Mouse (Mus musculus): ENCODE results near the gene Olfr115.

The Olfr115 gene

GRCm38 (mm10) chr17:37627009-37627408 is at the start of gene Olfr115, which contains the start of gene Olfr116:
Gene Olfr115, minus strand, starts transcription at chr17:37627109.
Gene Olfr116, minus strand, starts transcription at chr17:37627199.
- no peak for DNase-seq

- no peak for DNase-seq
Observed at GRCm38 (mm10) chr17:37666688-37667087, 39.8 kb upstream of the Olfr115 start, which contains the start of gene Olfr118. Gene Olfr118, plus strand, starts transcription at chr17:37666988.

- no peak for DNase-seq
Observed at GRCm38 (mm10) chr17:37663682-37664081, 36.8 kb upstream of the Olfr115 start, which contains the start of gene Olfr117. Gene Olfr117, minus strand, starts transcription at chr17:37663782.

- no peak for DNase-seq
Observed at GRCm38 (mm10) chr17:37592643-37593042, 34.3 kb downstream of the Olfr115 start, which contains the start of gene Olfr114. Gene Olfr114, minus strand, starts transcription at chr17:37592743.

GRCm38 (mm10) chr17:37577563-37577962 is 49.3 kb downstream of the Olfr115 start, which contains the start of gene Olfr113:
Gene Olfr113, minus strand, starts transcription at chr17:37577663.
- DNase-seq = no peak

- DNase-seq = no peak
Observed at GRCm38 (mm10) chr17:37569351-37569750, 57.6 kb downstream of the Olfr115 start, which contains the start of gene Olfr112. Gene Olfr112, minus strand, starts transcription at chr17:37569451.
